In the genomic region with DNA sequence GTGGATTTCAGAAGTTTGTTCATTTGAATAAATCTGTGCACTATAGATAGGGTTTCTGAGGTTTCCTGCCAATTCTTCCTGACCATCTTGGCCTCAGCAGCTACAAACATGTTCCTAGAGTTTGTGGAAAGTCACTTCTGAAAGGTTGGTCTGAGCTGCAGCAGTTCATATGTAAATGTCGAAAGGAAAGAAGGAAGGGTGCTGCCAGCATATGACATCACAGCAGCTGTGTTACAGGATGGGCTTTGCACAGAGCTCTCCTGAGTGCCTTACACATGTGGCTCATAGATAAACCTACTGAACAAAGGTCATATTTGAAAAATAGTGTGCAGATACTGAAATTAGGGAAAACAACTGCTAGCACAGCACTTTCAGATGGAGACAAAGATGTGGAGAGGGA, we compare ENCODE assay signal across 12 mouse cellular contexts.
A peak's percentile ranks its signal among the peaks of the same experiment; 100 is the strongest.
DNase-seq lines count a peak whose midpoint lies in the region; ATAC-seq lines count a peak whose summit lies in the region.
"Had no signal": no experiment of that assay in that cellular context is flagged by ENCODE, and none has a peak within 500 bp of the region (broad histone marks: within the 10 kb centered on the region; RNA-seq: fewer than 3 reads in every experiment).

No protein-coding gene starts in this region.

- H3K9ac ChIP-seq in intestine, embryonic 16.5 days (ENCODE audit: low read depth, low read length), result no peak overlapping the region
- H3K9ac ChIP-seq in intestine, embryonic 15.5 days, result no peak overlapping the region
- H3K9ac ChIP-seq: embryonic facial prominence, embryonic 12.5 days; lung, embryonic 15.5 days had no signal

- intact Hi-C loops in heart, postnatal 10 days (cut with DNase I), result no loop called here

- H3K4me1 ChIP-seq in intestine, embryonic 16.5 days (ENCODE audit: control insufficient read depth, insufficient read depth, low read length), result peaks cover 6% of the 10 kb centered on the region
- no peaks in the 10 kb centered on the region; the same call in 1 of the 2 replicates for H3K4me1 ChIP-seq in intestine, embryonic 15.5 days (replicated peaks)
- H3K4me1 ChIP-seq: embryonic facial prominence, embryonic 12.5 days; lung, embryonic 15.5 days had no signal

- H3K27me3 ChIP-seq in intestine, embryonic 16.5 days (replicated peaks; ENCODE audit: control insufficient read depth, insufficient read depth, low read length), result no peaks in the 10 kb centered on the region
- H3K27me3 ChIP-seq in intestine, embryonic 15.5 days (replicated peaks), result no peaks in the 10 kb centered on the region
- H3K27me3 ChIP-seq: embryonic facial prominence, embryonic 12.5 days; lung, embryonic 15.5 days had no signal

- H3K4me2 ChIP-seq in intestine, embryonic 16.5 days (ENCODE audit: low read depth, low read length), result no peak overlapping the region
- no peak overlapping the region for H3K4me2 ChIP-seq in intestine, embryonic 15.5 days (replicated peaks)
- H3K4me2 ChIP-seq: embryonic facial prominence, embryonic 12.5 days; lung, embryonic 15.5 days had no signal

- no peak for ATAC-seq in intestine, embryonic 16.5 days
- ATAC-seq in intestine, embryonic 15.5 days, result no peak

- no peak overlapping the region for H3K4me3 ChIP-seq in intestine, embryonic 16.5 days (ENCODE audit: low read length)
- no peak overlapping the region for H3K4me3 ChIP-seq in intestine, embryonic 15.5 days (replicated peaks)
- H3K4me3 ChIP-seq: embryonic facial prominence, embryonic 12.5 days; lung, embryonic 15.5 days had no signal

- peak; percentile 14 for DNase-seq in CD4-positive, CD25-positive, alpha-beta regulatory T cell, adult 2 months (ENCODE audit: low read depth, low spot score)
- DNase-seq in brain, adult 2 months (ENCODE audit: low read depth, low spot score), result peak; percentile 10
- peak; percentile 25 to 39 for DNase-seq in heart, postnatal 10 days
- no peak for DNase-seq in urinary bladder, adult 2 months (ENCODE audit: low spot score)
- no peak for DNase-seq in kidney, adult 9 months
- no peak for DNase-seq in cerebellum, postnatal 25 days
- DNase-seq: kidney, postnatal 36 days; thymus, postnatal 4 days had no signal

- no peaks in the 10 kb centered on the region for H3K36me3 ChIP-seq in intestine, embryonic 16.5 days (ENCODE audit: control insufficient read depth, insufficient read depth, low read length)
- no peaks in the 10 kb centered on the region for H3K36me3 ChIP-seq in intestine, embryonic 15.5 days
- H3K36me3 ChIP-seq: embryonic facial prominence, embryonic 12.5 days; lung, embryonic 15.5 days had no signal

- no peaks in the 10 kb centered on the region for H3K9me3 ChIP-seq in intestine, embryonic 16.5 days (ENCODE audit: control insufficient read depth, low read length)
- no peaks in the 10 kb centered on the region for H3K9me3 ChIP-seq in intestine, embryonic 15.5 days
- H3K9me3 ChIP-seq: embryonic facial prominence, embryonic 12.5 days; lung, embryonic 15.5 days had no signal

- WGBS in intestine, embryonic 16.5 days, result 29% methylated on average over 1 of the region's 1 CpGs
- 29% methylated on average over 1 of the region's 1 CpGs for WGBS in intestine, embryonic 15.5 days

- peak overlapping the region; percentile 11; the same call in 1 of the 2 replicates for H3K27ac ChIP-seq in intestine, embryonic 16.5 days (ENCODE audit: low read length)
- H3K27ac ChIP-seq in intestine, embryonic 15.5 days, result no peak overlapping the region
- H3K27ac ChIP-seq: embryonic facial prominence, embryonic 12.5 days; lung, embryonic 15.5 days had no signal

Comparison
In these comparisons a context has a peak if more than half of its experiments do, and no peak if none do; other contexts are left out.
1. DNase-seq: peak in CD4-positive, CD25-positive, alpha-beta regulatory T cell, adult 2 months (single experiment), brain, adult 2 months (single experiment) and heart, postnatal 10 days (2 of 2); none in urinary bladder, adult 2 months (single experiment), kidney, adult 9 months (single experiment) and cerebellum, postnatal 25 days (0 of 2).